Mouse (Mus musculus): ENCODE results near the gene Gm4969.
"Not testable (repeated sequence)": the region's sequence is repeated elsewhere in the genome, so short reads cannot be mapped to it uniquely, and the experiment has no call there.

The Gm4969 gene

GRCm38 (mm10) chr7:19073504-19073903, 44.7 kb downstream of the Gm4969 start:
- DNase-seq (ENCODE audit: low spot score in 2 of 2): peak; percentile 50 to 71

DNA sequence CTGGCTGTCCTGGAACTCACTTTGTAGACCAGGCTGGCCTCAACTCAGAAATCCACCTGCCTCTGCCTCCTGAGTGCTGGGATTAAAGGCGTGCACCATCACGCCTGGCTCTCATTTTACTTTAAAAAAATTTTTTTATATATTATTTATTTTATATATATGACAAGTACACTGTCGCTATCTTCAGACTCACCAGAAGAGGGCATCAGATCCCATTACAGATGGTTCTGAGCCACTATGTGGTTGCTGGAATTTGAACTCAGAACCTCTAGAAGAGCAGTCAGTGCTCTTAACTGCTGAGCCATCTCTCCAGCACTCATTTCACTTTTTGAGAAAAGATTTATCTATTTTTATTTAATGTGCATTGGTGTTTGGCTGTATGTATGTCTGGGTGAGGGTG, 47.1 kb downstream of the Gm4969 start:
- DNase-seq (ENCODE audit: low spot score in 2 of 2): not testable (repeated sequence)

GRCm38 (mm10) chr7:19069500-19069899, 48.7 kb downstream of the Gm4969 start:
- peak in 1 of 2 experiments; percentile 64 for DNase-seq (ENCODE audit: low spot score in 2 of 2)

DNA sequence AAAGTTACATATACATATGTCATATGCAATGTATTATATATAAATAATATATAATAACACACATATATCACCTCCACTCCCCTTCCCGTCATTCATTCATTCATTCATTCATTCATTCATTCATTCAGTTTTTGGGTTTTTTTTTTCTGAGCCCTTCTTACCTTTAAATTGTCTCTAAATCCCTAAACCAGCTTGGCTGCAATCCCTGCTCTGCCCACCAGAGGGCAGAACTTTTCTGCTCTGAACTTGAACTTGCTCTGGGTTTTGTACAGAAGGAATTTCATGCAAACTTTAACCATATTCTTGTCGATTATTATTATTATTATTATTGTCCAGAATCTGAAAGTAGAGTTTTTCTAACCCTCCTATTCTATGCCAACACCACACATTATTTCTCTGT, 49.5 kb downstream of the Gm4969 start:
- DNase-seq (ENCODE audit: low spot score in 2 of 2): peak; percentile 67 to 85

- no peak for DNase-seq (ENCODE audit: low spot score in 2 of 2)
Measured at GRCm38 (mm10) chr7:19067935-19068334, 50.2 kb downstream of the Gm4969 start.

DNA sequence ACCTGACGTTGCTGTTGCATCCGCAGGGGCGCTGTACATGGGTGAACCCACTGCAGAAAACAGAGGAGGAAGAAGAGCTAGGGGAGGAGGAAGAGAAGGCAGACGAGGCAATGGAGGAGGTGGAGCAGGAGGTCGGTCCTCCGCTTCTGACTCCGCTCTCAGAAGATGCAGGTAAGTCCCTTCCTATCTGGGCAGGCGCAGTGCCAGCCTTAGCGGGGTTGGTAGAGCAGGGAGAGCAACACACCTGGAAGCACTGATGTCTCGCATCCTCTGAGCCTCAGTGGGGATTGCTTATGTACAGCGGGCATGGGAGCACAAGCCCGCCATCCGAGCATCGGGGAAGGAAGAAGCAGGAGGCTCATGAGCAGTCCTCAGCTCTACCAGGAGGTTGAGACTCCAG, 51.1 kb downstream of the Gm4969 start:
- DNase-seq (ENCODE audit: low spot score in 2 of 2): no peak

GRCm38 (mm10) chr7:19065896-19066295, 52.3 kb downstream of the Gm4969 start:
- no peak for DNase-seq (ENCODE audit: low spot score in 2 of 2)

- DNase-seq (ENCODE audit: low spot score in 2 of 2): no peak
Measured at GRCm38 (mm10) chr7:19057405-19057804, 60.8 kb downstream of the Gm4969 start.

- DNase-seq (ENCODE audit: low spot score in 2 of 2): no peak
Measured at GRCm38 (mm10) chr7:19055108-19055507, 63.1 kb downstream of the Gm4969 start.

GRCm38 (mm10) chr7:19054777-19055076, 63.4 kb downstream of the Gm4969 start:
- no peak for DNase-seq (ENCODE audit: low spot score in 2 of 2)

- DNase-seq (ENCODE audit: low spot score in 2 of 2): peak in 1 of 2 experiments; percentile 62
Measured at GRCm38 (mm10) chr7:19054047-19054776, 64.0 kb downstream of the Gm4969 start, which contains the start of gene Rsph6a. Gene Rsph6a (plus strand): TSS chr7:19054690.

DNA sequence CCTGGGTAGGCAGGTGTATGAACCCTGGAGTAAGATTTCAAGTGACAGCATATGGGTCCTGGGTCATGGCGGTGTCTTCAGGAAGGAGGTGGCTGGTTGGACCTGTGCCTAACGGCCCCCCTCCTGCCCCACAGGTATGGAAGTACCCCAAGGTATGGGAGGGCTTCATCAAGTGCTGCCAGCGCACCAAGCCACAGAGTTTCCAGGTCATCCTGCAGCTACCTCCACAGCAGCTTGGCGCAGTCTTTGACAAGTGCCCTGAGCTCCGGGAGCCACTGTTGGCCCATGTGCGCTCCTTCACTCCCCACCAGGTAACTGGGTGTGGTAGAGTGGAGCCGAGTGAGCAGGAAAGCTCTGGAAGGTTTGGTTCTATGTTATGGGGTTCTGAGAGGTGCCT, 65.0 kb downstream of the Gm4969 start:
- DNase-seq (ENCODE audit: low spot score in 2 of 2): no peak

DNA sequence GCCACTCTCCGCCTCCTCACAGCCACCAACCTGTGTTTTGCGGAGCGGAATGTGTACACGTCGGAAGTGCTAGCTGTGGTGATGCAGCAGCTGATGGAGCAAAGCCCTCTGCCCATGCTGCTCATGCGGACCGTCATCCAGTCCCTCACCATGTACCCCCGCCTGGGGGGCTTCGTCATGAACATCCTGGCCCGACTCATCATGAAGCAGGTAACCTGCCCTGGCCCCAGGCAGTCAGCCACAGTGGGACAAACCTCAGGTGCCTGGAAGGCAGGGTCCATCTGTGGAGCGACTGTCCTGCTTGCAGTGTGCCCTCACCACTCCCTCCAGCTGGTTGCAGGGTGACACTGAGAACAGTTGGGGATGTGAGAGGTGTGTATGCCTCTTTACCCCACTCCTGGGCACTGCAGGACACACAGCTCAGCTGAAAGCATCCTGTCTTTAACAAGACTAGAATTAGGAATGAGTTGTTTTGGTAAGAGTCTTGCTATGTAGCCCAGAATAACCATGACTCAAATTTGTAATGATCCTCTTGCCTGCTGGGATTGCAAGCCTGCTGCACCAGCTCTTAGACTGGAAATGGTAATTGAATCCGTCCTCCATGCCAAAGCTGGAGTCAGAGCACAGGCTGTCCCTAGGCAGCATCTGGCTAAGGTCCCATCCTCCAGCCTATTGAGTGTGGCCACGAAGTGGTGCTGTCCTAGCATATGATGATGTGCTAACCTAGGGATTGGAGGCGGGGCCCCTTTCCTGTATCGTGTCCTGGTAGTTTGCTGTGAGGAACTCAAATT, 65.6 kb downstream of the Gm4969 start:
- no peak for DNase-seq (ENCODE audit: low spot score in 2 of 2)

- DNase-seq (ENCODE audit: low spot score in 2 of 2): no peak
Measured at GRCm38 (mm10) chr7:19051161-19051560, 67.0 kb downstream of the Gm4969 start.

DNA sequence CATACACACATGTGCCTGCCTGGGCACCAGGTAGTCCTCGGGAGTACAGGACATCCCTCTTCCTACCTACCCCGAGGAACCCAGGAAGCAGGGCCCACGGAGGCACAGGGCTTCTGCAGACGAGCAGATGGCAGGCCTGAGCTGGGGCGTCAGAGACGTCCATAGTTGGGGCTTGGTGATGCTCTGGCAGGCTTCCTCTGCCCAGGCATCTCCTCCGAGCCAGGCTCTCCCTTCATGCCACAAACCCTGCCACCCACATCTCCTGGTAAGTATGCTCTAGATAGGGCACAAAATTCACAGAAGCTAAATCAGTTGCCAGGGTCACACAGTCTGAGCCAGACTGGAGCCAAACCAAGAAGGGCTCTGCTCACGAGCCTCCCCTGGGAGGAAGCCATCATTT, 68.0 kb downstream of the Gm4969 start:
- DNase-seq (ENCODE audit: low spot score in 2 of 2): no peak

DNA sequence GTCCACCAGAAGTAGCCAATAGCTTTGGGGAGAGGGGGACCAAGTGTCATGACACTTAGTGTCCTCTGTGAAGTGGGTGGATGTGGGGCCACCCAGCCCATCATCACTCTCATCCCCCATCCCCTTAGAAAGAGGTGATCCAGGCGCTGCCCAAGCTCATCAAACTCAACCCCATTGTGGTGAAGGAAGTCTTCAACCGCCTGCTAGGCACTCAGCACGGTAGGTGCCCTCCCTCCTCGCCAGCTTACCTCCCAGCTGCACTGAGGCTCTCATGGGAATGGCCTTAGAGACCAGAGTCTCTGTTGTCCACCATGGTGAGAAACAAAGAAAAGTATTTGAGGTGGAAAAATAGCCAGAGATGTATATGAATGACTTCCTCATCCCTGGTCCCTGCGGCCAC, 68.9 kb downstream of the Gm4969 start:
- no peak for DNase-seq (ENCODE audit: low spot score in 2 of 2)
